Mouse (Mus musculus) liver, postnatal 0 days (tissue): ENCODE data around the gene Acadsb.

Experiments used
- CTCF ChIP-seq: sonication (generic); IDR thresholded peaks from 2 replicates; pipeline ENCODE4 v1.5.1; 2016; ENCODE audit warnings: antibody characterized with exemption, low read depth
- EP300 ChIP-seq: IDR thresholded peaks from 2 replicates; pipeline ENCODE4 v1.6.1; 2016; ENCODE audit warnings: antibody characterized with exemption, low read depth, mild to moderate bottlenecking

GRCm38 (mm10) chr7:131465735-131466134 is 55.3 kb downstream of the Acadsb start:
- no peak for TF ChIP-seq EP300
- no peak for TF ChIP-seq CTCF
